Mouse (Mus musculus) heart, postnatal 36 days (tissue): ENCODE measurements around the gene Mindy1. TPM values are rescaled to one million over a fixed set of nuclear protein-coding genes. Genes with fewer than 3 reads are reported as not detected.

Source experiments
- DNase-seq, 2 experiments: peaks; one replicate each; pipeline ENCODE4 v3.0.0; 2021 to 2022
- intact Hi-C: fragments of 180-260 bp; cut with DNase I; formaldehyde crosslinking; loops from one replicate; pipeline ENCODE4 v1.15.1; 2025
- total RNA-seq, 2 experiments: library from RNA; stranded (reverse); gene quantifications; 2 replicates each; pipeline ENCODE4 v1.2.3; 2021

Mindy1 gene
- total RNA-seq, 2 experiments from 2014 or later = 26.7 to 26.8 TPM

- DNase-seq = no peak
- intact Hi-C loops = no loop called here
Observed at GRCm38 (mm10) chr3:95290156-95290555, 9.0 kb downstream of the Mindy1 start.

- DNase-seq = no peak
- intact Hi-C loops = no loop called here
Observed at GRCm38 (mm10) chr3:95291041-95291440, 9.9 kb downstream of the Mindy1 start.

- intact Hi-C loops = no loop called here
- DNase-seq = no peak
Observed at GRCm38 (mm10) chr3:95292899-95293298, 11.8 kb downstream of the Mindy1 start.

GRCm38 (mm10) chr3:95293537-95293936 lies 12.4 kb downstream of the Mindy1 start:
- intact Hi-C loops = no loop called here
- no peak for DNase-seq

- intact Hi-C loops = no loop called here
- no peak for DNase-seq
Observed at GRCm38 (mm10) chr3:95294316-95294715, 13.2 kb downstream of the Mindy1 start.

- DNase-seq = no peak
- intact Hi-C loops = no loop called here
Observed at GRCm38 (mm10) chr3:95294718-95295117, 13.6 kb downstream of the Mindy1 start.

GRCm38 (mm10) chr3:95295321-95296102 lies 14.4 kb downstream of the Mindy1 start:
- no peak for DNase-seq
- intact Hi-C loops = no loop called here

GRCm38 (mm10) chr3:95296103-95296469 lies 14.9 kb downstream of the Mindy1 start:
- DNase-seq = peak in 1 of 2 experiments; percentile 37
- intact Hi-C loops = no loop called here

GRCm38 (mm10) chr3:95298018-95298417 lies 16.9 kb downstream of the Mindy1 start:
- intact Hi-C loops = no loop called here
- no peak for DNase-seq

- intact Hi-C loops = no loop called here
- no peak for DNase-seq
Observed at GRCm38 (mm10) chr3:95301204-95301796, 20.2 kb downstream of the Mindy1 start.

- intact Hi-C loops = no loop called here
- DNase-seq = no peak
Observed at GRCm38 (mm10) chr3:95306244-95306643, 25.1 kb downstream of the Mindy1 start.

- intact Hi-C loops = no loop called here
- no peak for DNase-seq
Observed at GRCm38 (mm10) chr3:95307100-95307499, 26.0 kb downstream of the Mindy1 start, which contains the start of gene Anxa9. Anxa9 (minus strand) TSS chr3:95307176.

- no peak for DNase-seq
- intact Hi-C loops = loop anchor here (5.0 kb wide), 2 partner anchors 82 to 142 kb away; no protein-coding TSS in a partner anchor
Observed at GRCm38 (mm10) chr3:95310496-95310895, 29.4 kb downstream of the Mindy1 start.

GRCm38 (mm10) chr3:95310968-95311882 lies 30.1 kb downstream of the Mindy1 start:
- intact Hi-C loops = loop anchor here (5.0 kb wide), 2 partner anchors 81 to 141 kb away; no protein-coding TSS in a partner anchor
- peak; percentile 72 to 75 for DNase-seq

- intact Hi-C loops = loop anchor here (5.0 kb wide), 2 partner anchors 80 to 140 kb away; no protein-coding TSS in a partner anchor
- DNase-seq = no peak
Observed at GRCm38 (mm10) chr3:95312623-95313022, 31.5 kb downstream of the Mindy1 start.

GRCm38 (mm10) chr3:95313476-95313875 lies 32.3 kb downstream of the Mindy1 start:
- intact Hi-C loops = loop anchor here (5.0 kb wide), 2 partner anchors 79 to 139 kb away; no protein-coding TSS in a partner anchor
- no peak for DNase-seq

- intact Hi-C loops = loop anchor here (2.0 to 5.0 kb wide), 3 partner anchors 29 to 138 kb away; no protein-coding TSS in a partner anchor
- DNase-seq = no peak
Observed at GRCm38 (mm10) chr3:95314075-95314474, 32.9 kb downstream of the Mindy1 start.

GRCm38 (mm10) chr3:95314486-95315093 lies 33.4 kb downstream of the Mindy1 start, which contains the start of gene Cers2:
Cers2 (plus strand) TSS chr3:95314791.
- intact Hi-C loops = loop anchor here (2.0 to 5.0 kb wide), 4 partner anchors 30 to 138 kb away; partner anchors contain the start of gene Cdc42se1
- no peak for DNase-seq

GRCm38 (mm10) chr3:95315094-95315843 lies 34.1 kb downstream of the Mindy1 start:
- peak; percentile 91 to 95 for DNase-seq
- intact Hi-C loops = loop anchor here (2.0 to 5.0 kb wide), 2 partner anchors 30 to 88 kb away; partner anchors contain the start of gene Cdc42se1
